Mouse (Mus musculus) CH12.LX (cell line): Measurements from ENCODE around the gene U2surp.

Experiments used
- CTCF ChIP-seq, 2 experiments: IDR thresholded peaks in 1 of 2; conservative IDR thresholded peaks in 1 of 2; 2 replicates each; pipeline ENCODE4 v1.5.1; 2011 to 2012; ENCODE audit warnings: low read depth in 2 of 2, low read length in 2 of 2, improper control_type of control experiment in 1 of 2, inconsistent platforms in 1 of 2, mild to moderate bottlenecking in 1 of 2, moderate library complexity in 1 of 2
- EP300 ChIP-seq: IDR thresholded peaks from 2 replicates; pipeline ENCODE4 v1.6.1; 2011; ENCODE audit warnings: low read length, improper control_type of control experiment
- MAZ ChIP-seq: IDR thresholded peaks from 2 replicates; pipeline ENCODE4 v1.6.1; 2012; ENCODE audit warnings: low read depth, mild to moderate bottlenecking, inconsistent platforms, low read length, improper control_type of control experiment, moderate library complexity
- POLR2A ChIP-seq: IDR thresholded peaks from 2 replicates; pipeline ENCODE4 v1.6.1; 2011; ENCODE audit warnings: low read depth, mild to moderate bottlenecking, improper control_type of control experiment, low read length
- USF1 ChIP-seq: IDR thresholded peaks from 2 replicates; pipeline ENCODE4 v1.6.1; 2014; ENCODE audit warnings: low read depth, mild to moderate bottlenecking, inconsistent platforms, low read length, improper control_type of control experiment

- no peak for TF ChIP-seq EP300
- TF ChIP-seq USF1 = no peak
- no peak for TF ChIP-seq CTCF (conservative IDR thresholded peaks at IDR 0.05 in 1 of 2, IDR thresholded peaks at IDR 0.05 in 1 of 2; ENCODE audit: low read depth in 2 of 2, low read length in 2 of 2)
- TF ChIP-seq POLR2A = no peak
- TF ChIP-seq MAZ = no peak
These were observed 69.5 kb downstream of the U2surp start for GRCm38 (mm10) chr9:95442321-95442731.
